Mouse (Mus musculus): ENCODE data around the gene Clp1. TPM values are rescaled to one million over a fixed set of nuclear protein-coding genes. Genes with fewer than 3 reads are reported as not detected.

Clp1 gene
- polyA plus RNA-seq, 1 experiment from 2014 or later, result 34.5 TPM

DNA sequence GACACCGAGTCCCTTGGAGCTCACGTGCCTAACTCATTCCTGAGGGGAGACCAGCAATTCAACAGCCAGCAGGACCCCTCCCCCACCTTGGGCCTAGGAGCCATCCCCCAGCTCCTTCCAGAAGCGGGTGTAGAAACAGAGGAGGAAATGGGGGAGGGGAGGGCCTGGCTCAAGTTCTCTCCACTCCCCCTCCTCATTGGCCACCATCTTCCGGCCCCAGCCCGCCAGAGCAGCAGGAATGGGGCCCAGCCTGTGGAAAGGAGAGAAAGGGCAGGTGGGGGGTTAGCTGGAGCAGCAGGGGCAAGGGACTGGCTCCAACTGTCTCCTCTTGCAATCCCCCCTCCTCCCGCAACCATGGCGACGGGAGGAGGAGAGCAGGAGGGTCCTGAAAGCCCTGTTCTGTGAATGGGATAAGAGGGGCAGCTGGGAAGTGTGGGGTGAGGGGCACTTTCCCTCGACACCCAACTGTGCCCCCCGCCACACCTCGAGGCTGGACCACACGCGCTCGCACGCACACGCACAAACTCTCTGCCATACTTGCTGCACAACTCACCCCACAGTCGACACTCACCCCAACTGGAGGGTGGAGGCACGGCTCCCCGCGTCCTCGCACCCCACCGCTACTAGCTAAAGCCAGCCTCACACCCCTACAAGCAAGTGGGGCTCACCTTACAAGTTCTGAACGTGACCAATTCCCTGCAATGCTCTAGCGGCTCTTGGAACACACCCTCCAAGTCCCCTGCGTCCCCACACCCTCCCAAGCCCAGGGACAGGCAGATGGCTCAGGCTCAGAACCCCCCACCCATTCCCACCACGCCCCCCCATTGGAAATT is 15.5 kb upstream of the Clp1 start:
- peaks cover 45% of the 10 kb centered on the region for H3K4me1 ChIP-seq (ENCODE audit: control insufficient read depth, insufficient read depth, low read length)
- ATAC-seq (ENCODE audit: low FRiP score, low TSS enrichment), result peak; percentile 82
- WGBS, result under 1% methylated on average over 25 of the region's 26 CpGs

DNA sequence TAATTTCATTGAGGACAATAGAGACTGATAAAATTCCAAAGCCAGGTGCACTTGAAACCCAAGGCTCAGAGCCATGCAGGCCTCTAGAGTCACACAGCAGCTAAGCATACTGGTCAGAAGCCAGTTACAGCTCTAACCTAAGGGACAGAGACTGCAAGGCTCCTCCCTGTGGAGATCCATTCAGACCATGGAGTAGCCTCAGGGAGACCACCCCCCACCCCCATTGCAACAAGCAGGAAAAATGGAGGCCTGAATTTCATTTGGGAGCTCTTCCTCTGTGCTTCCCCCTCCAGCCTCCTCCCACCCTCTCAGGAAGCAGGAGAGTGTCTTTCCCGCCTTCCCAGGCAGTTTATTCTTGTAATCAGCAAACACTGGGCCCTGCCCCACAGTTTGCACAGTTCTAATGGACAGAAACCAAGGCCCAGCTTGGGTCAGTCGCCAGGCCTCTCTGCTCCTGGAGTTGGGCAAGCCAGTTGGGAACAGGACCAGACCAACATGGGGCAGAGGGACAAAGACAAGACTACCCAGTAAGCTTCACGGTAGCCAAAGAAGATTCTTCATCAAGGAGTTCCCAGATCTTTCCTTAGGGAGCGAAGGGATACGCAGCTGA is 14.8 kb upstream of the Clp1 start:
- H3K4me3 ChIP-seq (ENCODE audit: low read length), result peak overlapping the region; percentile 77
- WGBS, result 2% methylated on average over 5 of the region's 5 CpGs
- peak overlapping the region; percentile 97 for H3K4me2 ChIP-seq (replicated peaks; ENCODE audit: low read depth, low read length)
- peaks cover 18% of the 10 kb centered on the region for H3K36me3 ChIP-seq (ENCODE audit: control insufficient read depth, insufficient read depth, low read length)
- no peaks in the 10 kb centered on the region for H3K9me3 ChIP-seq (ENCODE audit: control insufficient read depth, low read length)
- peaks cover 52% of the 10 kb centered on the region for H3K4me1 ChIP-seq (ENCODE audit: control insufficient read depth, insufficient read depth, low read length)
- H3K27ac ChIP-seq (ENCODE audit: low read depth, low read length), result peak overlapping the region; percentile 99
- H3K9ac ChIP-seq (ENCODE audit: low read depth, low read length), result peak overlapping the region; percentile 97
- no peaks in the 10 kb centered on the region for H3K27me3 ChIP-seq (ENCODE audit: control insufficient read depth, insufficient read depth, low read length)
- ATAC-seq (ENCODE audit: low FRiP score, low TSS enrichment), result no peak

More for the DNA sequence above, 15.5 kb upstream of the Clp1 start:
- peaks cover 18% of the 10 kb centered on the region for H3K36me3 ChIP-seq (ENCODE audit: control insufficient read depth, insufficient read depth, low read length)
- H3K4me2 ChIP-seq (replicated peaks; ENCODE audit: low read depth, low read length), result peak overlapping the region; percentile 97
- H3K9ac ChIP-seq (ENCODE audit: low read depth, low read length), result peak overlapping the region; percentile 97
- H3K27ac ChIP-seq (ENCODE audit: low read depth, low read length), result peak overlapping the region; percentile 99
- peak overlapping the region; percentile 77 for H3K4me3 ChIP-seq (ENCODE audit: low read length)
- H3K9me3 ChIP-seq (ENCODE audit: control insufficient read depth, low read length), result no peaks in the 10 kb centered on the region
- no peaks in the 10 kb centered on the region for H3K27me3 ChIP-seq (ENCODE audit: control insufficient read depth, insufficient read depth, low read length)

DNA sequence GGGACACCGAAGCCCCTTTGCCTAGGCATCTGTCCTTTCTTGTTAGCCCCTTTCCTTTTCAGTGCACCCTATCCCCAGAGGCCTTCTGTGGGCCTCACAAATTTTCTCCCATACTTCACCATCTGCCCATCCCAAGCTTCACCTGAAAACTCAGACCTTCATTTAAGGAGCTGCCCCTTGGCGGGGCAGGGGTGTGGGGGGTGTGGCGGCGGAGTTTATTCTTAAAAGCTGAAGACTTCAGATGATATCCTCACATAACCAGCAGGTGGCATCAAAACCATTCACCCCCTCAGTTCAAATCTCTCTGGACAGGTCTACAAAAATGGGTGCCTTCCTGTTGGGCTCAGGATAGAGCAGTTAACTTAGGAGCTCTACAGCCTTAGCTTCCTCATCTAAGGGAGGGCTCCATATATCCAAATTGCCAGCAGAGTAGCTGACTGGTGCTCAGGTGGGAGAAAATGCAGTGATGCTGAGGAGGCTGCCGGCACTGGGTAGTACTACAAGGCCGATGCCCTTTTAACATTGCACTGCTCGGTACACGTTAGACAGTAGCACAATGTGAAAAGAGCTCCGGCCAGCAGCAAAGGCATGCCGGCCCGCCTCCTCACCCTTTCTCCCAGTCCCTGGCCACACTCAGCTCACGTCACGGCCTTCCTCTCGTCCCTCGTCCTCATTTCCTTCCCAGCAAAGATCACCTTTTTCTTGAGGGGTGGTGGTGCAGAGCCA is 13.6 kb upstream of the Clp1 start:
- Histone ChIP-seq H3K9me3 (ENCODE audit: control insufficient read depth, low read length) (no peaks in the 10 kb centered on the region), H3K4me3 (ENCODE audit: low read length) (peak overlapping the region; percentile 77), H3K9ac (ENCODE audit: low read depth, low read length) (peak overlapping the region; percentile 97; the same call in 1 of the 2 replicates), H3K27me3 (ENCODE audit: control insufficient read depth, insufficient read depth, low read length) (no peaks in the 10 kb centered on the region), H3K36me3 (ENCODE audit: control insufficient read depth, insufficient read depth, low read length) (peaks cover 18% of the 10 kb centered on the region), H3K27ac (ENCODE audit: low read depth, low read length) (peak overlapping the region; percentile 99; the same call in 1 of the 2 replicates), H3K4me1 (ENCODE audit: control insufficient read depth, insufficient read depth, low read length) (peaks cover 62% of the 10 kb centered on the region), H3K4me2 (replicated peaks; ENCODE audit: low read depth, low read length) (peak overlapping the region; percentile 97)
- ATAC-seq (ENCODE audit: low FRiP score, low TSS enrichment), result no peak
- 68% methylated on average over 15 of the region's 15 CpGs for WGBS

DNA sequence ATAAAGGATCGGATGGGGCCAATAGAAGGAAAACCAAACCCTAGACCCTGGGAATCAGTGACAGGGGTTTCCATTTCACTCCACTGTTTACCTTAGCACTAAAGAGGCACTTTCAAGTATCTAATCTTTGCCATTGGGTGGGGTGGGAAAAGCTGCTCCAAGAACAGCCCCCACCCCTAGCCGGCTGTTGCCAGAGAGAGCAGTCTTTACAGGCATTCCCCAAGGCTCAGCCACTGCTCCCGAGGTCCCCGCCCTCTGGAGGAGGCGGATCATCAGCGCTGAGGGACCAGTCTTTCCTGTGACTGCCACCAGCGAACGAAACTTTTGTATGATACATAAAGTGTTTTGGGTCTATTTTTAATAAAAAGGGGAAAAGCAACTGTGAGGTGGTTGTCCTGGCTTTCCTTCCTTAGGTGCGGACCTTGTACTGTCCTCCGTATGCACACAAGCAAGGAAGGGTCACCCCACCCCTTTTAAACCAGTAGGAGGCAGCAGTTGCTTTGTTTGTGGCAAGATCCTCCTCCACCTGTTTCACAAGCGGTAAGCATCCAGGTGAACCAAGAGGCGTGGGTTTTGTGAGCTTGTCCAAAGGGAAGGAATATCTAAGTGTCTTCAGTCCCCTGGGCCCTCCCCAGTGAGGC is 11.2 kb upstream of the Clp1 start:
- Histone ChIP-seq H3K9me3 (ENCODE audit: control insufficient read depth, low read length) (no peaks in the 10 kb centered on the region), H3K4me3 (ENCODE audit: low read length) (peak overlapping the region; percentile 9), H3K36me3 (ENCODE audit: control insufficient read depth, insufficient read depth, low read length) (peaks cover 18% of the 10 kb centered on the region), H3K27ac (ENCODE audit: low read depth, low read length) (peak overlapping the region; percentile 86), H3K4me1 (ENCODE audit: control insufficient read depth, insufficient read depth, low read length) (peaks cover 78% of the 10 kb centered on the region), H3K9ac (ENCODE audit: low read depth, low read length) (peak overlapping the region; percentile 23; the same call in 1 of the 2 replicates), H3K27me3 (ENCODE audit: control insufficient read depth, insufficient read depth, low read length) (no peaks in the 10 kb centered on the region), H3K4me2 (replicated peaks; ENCODE audit: low read depth, low read length) (peak overlapping the region; percentile 28)
- peak; percentile 4; the same call in 1 of the 2 replicates for ATAC-seq (ENCODE audit: low FRiP score, low TSS enrichment)
- WGBS, result 1% methylated on average over 12 of the region's 12 CpGs

GRCm38 (mm10) chr2:84737451-84737925 is 10.3 kb upstream of the Clp1 start:
- no peak overlapping the region; the same call in 1 of the 2 replicates for H3K9ac ChIP-seq (ENCODE audit: low read depth, low read length)
- peak overlapping the region; percentile 5; the same call in 1 of the 2 replicates for H3K4me3 ChIP-seq (ENCODE audit: low read length)
- peak overlapping the region; percentile 31 for H3K4me2 ChIP-seq (replicated peaks; ENCODE audit: low read depth, low read length)
- WGBS, result 3% methylated on average over 8 of the region's 8 CpGs
- no peaks in the 10 kb centered on the region for H3K27me3 ChIP-seq (ENCODE audit: control insufficient read depth, insufficient read depth, low read length)
- H3K36me3 ChIP-seq (ENCODE audit: control insufficient read depth, insufficient read depth, low read length), result peaks cover 18% of the 10 kb centered on the region
- no peaks in the 10 kb centered on the region for H3K9me3 ChIP-seq (ENCODE audit: control insufficient read depth, low read length)
- H3K27ac ChIP-seq (ENCODE audit: low read depth, low read length), result peak overlapping the region; percentile 86
- H3K4me1 ChIP-seq (ENCODE audit: control insufficient read depth, insufficient read depth, low read length), result peaks cover 78% of the 10 kb centered on the region
- ATAC-seq (ENCODE audit: low FRiP score, low TSS enrichment), result peak; percentile 53

DNA sequence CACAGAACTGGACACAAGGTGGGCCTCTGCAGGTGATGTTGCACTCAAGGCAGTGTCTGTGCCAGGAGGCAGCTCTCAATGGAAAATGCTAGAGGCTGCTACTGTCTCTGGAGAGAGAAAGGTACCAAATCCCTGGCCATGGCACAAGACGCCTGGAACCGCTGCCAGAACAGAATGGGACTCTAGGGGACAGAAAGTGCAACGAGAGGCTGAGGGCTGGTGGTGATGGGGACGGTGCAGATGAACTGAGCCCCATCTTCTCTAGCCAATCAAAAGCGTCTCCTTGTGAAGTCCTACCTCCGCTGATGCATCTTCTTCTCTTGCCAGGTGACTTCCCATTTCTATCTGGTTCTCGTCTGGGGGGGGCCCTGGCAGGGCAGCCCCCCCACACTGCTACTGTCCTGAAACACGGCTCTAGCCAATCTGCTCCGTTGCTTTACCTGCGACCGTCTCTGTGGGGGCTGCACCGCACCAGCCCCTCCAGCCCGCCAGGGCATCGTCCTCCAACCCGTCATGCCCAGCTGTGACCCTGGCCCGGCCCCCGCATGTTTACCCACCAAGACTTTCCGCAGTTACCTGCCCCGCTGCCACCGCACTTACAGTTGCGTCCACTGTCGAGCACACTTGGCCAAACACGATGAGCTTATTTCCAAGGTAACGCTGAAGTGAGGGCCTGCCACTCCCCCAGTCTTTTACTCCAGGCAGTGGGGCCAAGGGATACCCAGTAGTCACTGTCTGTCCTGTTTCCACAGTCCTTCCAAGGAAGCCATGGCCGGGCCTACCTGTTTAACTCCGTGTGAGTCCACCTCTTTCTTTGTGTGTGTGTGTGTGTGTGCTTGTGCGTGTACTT is 9.4 kb upstream of the Clp1 start:
- WGBS, result 4% methylated on average over 27 of the region's 27 CpGs
- 0 out of 2 replicates have a peak overlapping the region, but pooled peaks have one; percentile 1 for H3K4me3 ChIP-seq (ENCODE audit: low read length)
- no peaks in the 10 kb centered on the region for H3K27me3 ChIP-seq (ENCODE audit: control insufficient read depth, insufficient read depth, low read length)
- no peak for ATAC-seq (ENCODE audit: low FRiP score, low TSS enrichment)
- peaks cover 18% of the 10 kb centered on the region for H3K36me3 ChIP-seq (ENCODE audit: control insufficient read depth, insufficient read depth, low read length)
- no peaks in the 10 kb centered on the region for H3K9me3 ChIP-seq (ENCODE audit: control insufficient read depth, low read length)
- peak overlapping the region; percentile 31 for H3K4me2 ChIP-seq (replicated peaks; ENCODE audit: low read depth, low read length)
- H3K4me1 ChIP-seq (ENCODE audit: control insufficient read depth, insufficient read depth, low read length), result peaks cover 72% of the 10 kb centered on the region
- no peak overlapping the region; the same call in 1 of the 2 replicates for H3K9ac ChIP-seq (ENCODE audit: low read depth, low read length)
- peak overlapping the region; percentile 71; the same call in 1 of the 2 replicates for H3K27ac ChIP-seq (ENCODE audit: low read depth, low read length)

GRCm38 (mm10) chr2:84735346-84735920 is 8.3 kb upstream of the Clp1 start:
- H3K36me3 ChIP-seq (ENCODE audit: control insufficient read depth, insufficient read depth, low read length), result peaks cover 8% of the 10 kb centered on the region
- no peaks in the 10 kb centered on the region for H3K9me3 ChIP-seq (ENCODE audit: control insufficient read depth, low read length)
- H3K4me1 ChIP-seq (ENCODE audit: control insufficient read depth, insufficient read depth, low read length), result peaks cover 61% of the 10 kb centered on the region
- ATAC-seq (ENCODE audit: low FRiP score, low TSS enrichment), result no peak
- peak overlapping the region; percentile 42; the same call in 1 of the 2 replicates for H3K4me3 ChIP-seq (ENCODE audit: low read length)
- 0 out of 2 replicates have a peak overlapping the region, but pooled peaks have one; percentile 24 for H3K27ac ChIP-seq (ENCODE audit: low read depth, low read length)
- H3K27me3 ChIP-seq (ENCODE audit: control insufficient read depth, insufficient read depth, low read length), result no peaks in the 10 kb centered on the region
- 14% methylated on average over 7 of the region's 7 CpGs for WGBS
- peak overlapping the region; percentile 42; the same call in 1 of the 2 replicates for H3K9ac ChIP-seq (ENCODE audit: low read depth, low read length)
- peak overlapping the region; percentile 46 for H3K4me2 ChIP-seq (replicated peaks; ENCODE audit: low read depth, low read length)
